Mouse (Mus musculus) c-Kit-positive CD71-positive TER-119-negative erythroid progenitor cells, embryonic 14.5 days (primary cell): Measurements from ENCODE around the gene Laptm5.

ENCODE experiments used
- DNase-seq: peaks from one replicate; pipeline ENCODE4 v3.0.0-alpha.2; 2013; ENCODE audit warnings: low read depth

Laptm5 gene

DNA sequence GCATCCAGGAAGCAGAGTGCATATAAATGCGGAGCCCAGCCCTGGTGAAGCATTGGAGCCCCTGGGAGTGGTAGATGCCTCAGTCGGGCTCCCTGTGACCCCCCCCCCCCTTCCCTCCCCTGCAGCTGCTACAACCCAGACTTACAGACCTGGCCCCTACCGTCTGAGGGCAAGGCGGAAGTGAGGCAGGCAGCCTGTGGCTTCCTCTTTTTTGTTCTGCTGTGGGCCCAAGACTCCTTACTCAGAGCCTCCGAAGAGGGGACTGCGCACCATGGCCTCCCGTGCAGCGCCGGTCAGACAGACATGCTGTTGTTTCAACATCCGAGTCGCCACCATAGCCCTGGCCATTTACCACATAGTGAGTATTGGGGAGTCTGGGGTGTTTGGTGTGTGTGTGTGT lies at the start of gene Laptm5:
TSS of gene Laptm5 (plus strand) at position 49 of the 400 bp plus-strand sequence.
- DNase-seq, result no peak

DNA sequence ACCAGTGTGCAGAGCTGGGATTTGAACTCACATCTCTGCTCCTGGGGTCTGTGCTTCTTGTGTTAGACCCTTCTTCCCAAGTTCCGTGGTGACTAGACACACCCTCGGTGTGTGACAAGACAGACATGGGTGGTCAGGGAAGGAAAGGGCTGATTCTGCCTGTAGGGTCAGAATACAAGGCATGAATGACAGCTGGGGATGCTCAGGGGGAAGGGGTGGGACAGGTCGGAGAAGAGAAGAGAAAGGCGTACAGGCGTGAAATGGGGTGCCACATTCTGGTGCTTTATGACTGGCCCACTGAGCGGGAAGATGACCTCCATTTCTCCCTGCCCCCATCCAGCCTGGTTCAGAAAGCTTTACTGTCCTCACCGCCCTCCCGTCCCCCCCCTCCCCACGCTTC lies 47.5 kb upstream of the Laptm5 start:
- DNase-seq, result no peak

DNA sequence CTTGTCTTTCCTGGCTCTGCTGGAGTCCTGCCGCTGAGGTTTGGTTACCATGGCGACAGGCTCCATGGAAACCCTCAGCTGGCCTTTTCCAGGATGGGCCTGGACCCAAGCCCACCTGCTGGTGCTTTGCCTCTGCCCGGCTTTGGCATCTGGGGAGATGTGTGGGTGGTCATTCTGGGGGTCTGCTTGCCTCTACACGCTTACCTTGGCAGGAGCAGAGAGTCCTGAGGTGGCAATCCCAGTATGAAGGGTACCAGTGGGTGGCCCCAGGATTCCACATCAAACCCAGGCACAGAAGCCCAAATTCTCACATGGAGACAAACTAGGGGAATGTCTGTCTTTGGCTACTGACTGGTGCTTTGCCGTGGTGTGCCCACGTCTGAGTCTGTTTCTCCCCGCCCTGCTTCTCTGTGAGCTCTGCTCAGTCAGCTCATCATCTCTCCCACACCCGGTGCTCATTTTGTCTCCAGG lies 47.0 kb upstream of the Laptm5 start:
- no peak for DNase-seq

DNA sequence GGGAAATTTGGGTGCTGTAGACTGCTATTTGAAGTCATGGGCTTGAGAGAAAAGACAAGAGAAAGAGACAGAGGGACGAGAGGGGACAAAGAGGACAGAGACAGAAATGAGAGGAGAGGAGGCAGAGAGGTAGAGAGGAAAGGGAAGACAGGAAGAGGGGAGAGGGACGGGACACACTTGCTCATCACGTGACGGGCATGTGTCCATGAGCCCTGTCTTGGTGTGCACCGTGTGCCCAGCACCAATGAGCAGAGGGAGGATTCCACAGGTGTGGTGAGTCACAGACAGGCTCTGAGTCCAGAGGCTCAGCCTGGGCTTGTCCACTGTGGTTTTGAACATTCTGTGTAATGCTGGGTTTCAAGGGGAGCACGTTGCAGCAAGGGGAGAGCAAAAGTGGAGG lies 45.0 kb upstream of the Laptm5 start:
- no peak for DNase-seq

DNA sequence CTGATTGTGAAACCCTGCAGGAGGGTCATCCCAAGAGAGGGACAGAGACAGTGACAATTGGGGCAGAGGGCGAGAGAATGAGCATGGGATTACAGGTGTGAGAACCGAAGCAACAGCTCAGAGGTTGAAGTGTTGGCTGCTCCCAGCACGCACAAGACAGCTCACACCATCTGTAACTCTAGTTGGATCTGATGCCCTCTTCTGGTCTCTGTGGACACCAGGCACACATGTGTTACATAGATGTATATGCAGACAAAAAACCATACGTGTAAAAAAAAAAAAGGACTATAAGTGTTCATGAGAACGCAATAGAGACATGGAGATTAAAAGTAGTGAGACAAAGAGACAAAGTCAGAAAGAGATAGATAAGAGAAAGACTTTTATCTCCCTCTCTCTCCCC lies 44.1 kb upstream of the Laptm5 start:
- no peak for DNase-seq

DNA sequence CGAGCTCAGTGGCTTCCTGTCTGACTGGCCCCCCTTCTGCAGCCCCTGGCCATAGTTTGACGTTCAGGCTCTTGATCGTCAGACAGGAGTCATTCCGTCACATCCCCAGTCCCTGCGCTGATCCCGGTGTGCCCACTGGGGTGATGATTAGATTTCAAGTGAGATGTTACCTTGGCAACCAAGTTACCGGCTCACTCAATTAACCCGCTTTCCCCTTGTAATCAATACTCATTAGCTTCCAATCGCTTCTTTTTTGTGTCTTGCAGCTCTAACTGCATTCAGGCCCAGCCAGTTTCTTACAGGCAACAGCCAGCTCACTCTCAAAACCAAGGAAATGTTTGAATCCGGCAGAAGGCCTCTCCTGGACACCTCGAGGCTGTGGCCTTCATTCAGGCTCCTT lies 40.5 kb upstream of the Laptm5 start:
- DNase-seq, result no peak

DNA sequence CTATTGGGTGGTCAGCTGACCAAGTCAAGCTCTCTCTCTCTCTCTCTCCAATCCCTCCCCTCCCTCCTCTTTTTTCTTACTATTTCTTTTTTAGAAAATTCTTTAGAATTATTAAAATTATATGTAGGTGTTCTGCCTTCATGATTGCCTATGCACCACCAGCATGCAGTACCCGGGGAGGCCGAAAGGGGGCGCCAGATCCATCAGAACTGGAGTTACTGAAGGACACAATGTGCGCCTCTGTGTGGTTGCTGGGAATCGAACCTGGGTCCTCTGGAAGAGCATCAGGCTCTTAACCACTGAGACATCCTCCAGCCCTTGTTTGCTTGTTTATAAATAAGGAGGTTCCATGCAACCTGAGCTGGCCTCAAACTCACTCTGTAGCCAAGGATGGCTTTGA lies 39.5 kb upstream of the Laptm5 start:
- no peak for DNase-seq

DNA sequence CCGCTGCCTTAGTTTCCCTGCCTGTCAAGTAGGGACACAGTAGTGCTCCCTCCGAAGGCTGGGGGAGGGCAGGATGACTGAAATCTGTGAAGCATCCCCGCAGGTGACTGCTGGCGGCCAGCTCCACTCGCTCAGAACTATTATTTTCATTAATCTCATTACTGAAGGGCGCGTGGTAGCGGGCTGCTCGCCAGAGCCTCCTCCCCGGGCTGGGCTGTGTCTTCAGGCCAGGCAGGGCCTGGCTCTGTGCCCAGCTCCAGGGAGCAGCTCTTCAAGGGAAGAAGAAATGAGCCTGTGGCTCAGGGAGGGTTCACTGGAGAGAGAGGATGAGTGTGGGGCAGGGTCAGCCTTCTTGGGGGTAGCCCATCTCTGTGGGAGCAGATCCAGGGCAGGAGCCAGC lies 38.3 kb upstream of the Laptm5 start:
- DNase-seq, result no peak

DNA sequence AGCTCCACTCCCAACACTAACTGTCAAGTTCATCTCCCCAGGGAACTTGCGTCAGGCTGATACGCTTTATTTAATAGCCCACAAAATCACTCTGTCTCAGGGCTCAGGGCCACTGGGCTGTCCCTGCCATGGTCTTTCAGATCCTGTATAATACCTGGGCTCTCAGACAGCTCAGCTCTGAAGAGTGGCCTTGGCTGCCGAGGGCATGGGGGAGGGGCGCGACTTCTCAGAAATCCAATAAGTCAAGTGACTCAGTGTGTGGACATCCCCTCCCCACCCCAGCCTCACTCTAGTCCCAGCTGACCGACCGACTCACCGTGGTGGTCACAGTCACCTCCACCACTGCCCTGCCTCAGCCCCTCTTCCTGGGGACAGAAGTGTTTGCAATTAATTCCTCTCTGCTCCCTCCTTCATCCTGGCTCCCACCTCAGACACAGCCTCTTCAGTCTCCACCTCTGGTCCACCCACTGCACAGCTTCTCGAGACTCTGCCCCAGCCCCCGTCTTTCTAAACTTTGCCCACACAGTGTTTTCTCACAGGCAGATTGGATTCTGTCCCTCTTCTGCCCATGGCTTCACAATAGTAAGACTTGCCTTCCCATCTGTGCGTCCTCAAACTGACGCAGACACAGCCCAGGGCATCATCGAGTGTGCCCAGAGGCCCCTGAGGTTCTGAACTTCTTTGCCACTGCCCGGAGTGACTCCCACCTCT lies 36.8 kb upstream of the Laptm5 start:
- DNase-seq, result no peak

DNA sequence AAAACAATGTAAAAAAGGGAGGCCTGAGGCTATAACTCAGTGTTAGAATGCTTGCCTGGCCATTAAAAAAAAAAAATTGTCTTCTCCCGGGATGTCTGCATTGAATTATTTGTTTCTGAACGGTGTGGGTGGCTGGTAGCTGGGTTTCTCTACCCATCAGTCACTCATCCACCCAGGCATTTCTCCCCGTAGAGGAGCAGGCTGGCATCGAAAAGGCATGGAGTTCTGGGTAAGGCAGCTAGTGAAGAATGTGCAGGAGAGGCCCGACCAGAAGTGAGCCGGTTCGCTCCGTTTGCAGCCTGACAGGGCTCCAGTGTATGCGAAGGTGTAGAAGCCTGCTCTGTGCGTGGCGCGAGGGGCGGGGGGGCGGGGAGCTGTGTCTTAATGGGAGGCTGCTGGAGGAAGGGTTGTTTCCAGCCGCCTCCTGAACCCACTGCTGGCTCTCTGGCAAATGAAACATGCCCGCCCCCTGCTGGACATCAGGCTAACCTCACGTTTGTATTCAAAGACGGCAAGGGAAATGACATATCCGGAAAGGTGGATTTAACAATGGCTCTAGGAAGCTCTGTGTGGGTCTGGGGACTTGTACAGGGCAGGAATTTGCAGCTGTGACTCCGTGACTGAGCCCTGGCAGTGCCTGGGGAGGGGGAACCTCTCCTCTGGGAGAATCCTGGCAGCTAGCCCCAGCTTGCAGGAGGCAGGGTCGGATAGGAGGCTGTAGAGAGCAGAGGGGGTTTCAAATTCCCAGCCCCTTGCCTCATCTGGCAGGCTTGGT lies 34.5 kb upstream of the Laptm5 start:
- DNase-seq, result peak; percentile 40

DNA sequence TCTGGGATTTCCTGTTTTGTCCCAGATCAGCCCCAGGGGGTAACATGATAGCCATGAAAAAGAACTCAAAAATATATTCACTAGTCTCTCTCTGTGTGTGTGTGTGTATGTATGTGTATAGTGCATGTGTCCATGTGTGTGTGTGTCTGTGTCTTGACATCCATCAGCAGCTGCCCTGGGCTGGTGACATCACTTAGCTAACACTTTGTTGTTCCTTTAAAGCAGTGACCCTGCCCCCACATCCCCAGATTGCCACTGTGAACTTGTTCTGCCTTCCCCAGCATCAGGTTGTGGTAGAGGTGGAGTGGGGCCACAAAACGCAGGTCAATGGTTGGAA lies 33.9 kb upstream of the Laptm5 start:
- DNase-seq, result no peak

DNA sequence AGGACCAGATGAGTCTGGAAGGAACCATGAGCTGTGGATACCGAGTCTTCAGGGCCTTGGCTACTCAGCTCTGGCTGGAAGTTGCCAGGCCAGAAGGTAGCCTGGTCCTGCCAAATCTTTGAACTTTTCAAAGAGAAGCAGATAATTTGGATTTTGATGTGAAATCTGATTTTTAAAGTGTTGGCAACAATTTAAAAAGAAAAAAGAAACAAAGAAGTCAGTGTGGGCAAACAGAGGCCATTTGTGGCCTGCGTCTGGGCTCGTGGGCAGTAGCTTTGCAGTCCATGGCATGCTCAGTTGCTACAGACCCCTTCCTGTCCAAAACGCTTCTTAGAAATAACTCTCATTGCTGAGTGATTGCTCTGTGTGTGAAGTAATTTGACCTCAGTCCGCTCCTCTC lies 31.6 kb upstream of the Laptm5 start:
- no peak for DNase-seq

DNA sequence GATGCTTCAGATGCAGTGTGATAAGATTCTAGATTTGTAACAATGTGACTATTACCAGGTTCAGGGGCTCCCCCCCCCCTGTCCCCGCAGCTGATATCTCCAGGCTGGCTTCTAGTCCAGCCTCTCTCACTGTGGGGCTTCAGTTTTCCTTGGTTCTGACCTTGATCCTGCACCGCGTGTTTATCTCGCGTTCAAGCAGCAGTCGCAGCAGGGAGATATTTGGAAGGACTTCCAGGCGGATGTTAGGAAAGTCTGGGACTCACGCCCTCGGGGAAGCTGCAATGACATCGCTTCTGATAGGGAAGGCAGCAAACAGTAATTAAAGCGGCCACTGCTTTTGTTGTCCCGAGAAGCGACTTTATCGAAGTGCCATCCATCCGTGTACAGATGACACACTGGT lies 30.2 kb upstream of the Laptm5 start:
- no peak for DNase-seq

DNA sequence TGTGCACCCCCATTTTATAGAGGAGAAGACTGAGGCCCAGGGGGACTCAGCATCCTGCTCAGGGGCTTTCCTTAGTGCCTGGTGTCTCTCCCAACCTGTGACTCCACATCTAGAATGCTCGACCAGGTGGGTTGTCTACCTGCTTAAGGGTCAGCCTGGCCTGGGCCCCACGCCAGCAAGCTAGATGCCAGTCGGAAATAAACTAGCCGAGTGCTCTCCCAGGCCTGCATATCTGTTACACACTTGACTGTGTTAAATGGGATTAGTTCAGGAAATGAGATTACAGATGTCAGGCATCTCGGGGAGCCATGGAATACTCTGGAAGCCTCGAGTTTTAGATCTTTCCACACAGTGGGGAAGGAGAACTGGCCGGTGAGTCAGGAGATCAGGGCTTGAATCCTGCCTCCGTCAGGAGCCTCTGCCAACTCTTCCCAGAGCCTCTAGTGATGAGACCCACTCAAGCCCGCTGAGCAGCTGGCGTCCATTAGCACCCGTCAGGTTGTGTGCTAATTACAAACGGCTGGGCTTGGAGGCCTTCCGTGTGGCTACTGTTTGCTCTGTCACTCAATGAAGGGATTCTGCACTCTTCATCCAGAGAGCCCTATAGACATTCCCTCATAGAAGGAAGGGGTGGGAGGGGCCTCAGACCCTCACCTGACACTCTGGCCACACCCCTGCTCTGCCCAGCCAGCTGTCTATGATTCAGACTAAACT lies 28.9 kb upstream of the Laptm5 start:
- DNase-seq, result no peak

DNA sequence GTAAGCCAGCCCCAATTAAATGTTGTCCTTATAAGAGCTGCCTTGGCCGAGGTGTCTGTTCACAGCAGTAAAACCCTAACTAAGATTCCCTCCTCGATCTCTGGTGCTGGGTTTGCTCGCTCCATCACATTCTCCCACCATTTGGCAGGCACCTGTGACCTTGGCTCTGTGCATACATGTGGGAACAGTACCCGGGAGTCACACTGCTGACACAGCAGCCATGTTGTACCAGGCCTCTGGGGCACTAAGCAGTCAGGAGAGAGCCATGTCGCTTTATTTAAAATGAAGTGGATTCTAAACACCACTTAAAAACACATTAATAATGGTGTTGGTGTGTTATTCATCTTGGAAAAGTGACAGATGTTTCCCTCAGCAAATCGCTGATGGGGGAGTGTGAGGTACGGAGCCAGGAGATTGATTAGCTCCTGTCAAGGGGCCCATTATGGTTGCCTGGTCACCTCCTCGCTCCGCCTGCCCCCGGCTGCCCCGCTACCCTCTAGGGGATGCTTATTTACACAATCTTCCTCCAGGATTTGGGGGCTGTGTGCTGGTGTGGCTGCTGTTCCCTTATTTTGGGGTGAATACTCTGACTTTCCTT lies 25.7 kb upstream of the Laptm5 start:
- DNase-seq, result no peak

DNA sequence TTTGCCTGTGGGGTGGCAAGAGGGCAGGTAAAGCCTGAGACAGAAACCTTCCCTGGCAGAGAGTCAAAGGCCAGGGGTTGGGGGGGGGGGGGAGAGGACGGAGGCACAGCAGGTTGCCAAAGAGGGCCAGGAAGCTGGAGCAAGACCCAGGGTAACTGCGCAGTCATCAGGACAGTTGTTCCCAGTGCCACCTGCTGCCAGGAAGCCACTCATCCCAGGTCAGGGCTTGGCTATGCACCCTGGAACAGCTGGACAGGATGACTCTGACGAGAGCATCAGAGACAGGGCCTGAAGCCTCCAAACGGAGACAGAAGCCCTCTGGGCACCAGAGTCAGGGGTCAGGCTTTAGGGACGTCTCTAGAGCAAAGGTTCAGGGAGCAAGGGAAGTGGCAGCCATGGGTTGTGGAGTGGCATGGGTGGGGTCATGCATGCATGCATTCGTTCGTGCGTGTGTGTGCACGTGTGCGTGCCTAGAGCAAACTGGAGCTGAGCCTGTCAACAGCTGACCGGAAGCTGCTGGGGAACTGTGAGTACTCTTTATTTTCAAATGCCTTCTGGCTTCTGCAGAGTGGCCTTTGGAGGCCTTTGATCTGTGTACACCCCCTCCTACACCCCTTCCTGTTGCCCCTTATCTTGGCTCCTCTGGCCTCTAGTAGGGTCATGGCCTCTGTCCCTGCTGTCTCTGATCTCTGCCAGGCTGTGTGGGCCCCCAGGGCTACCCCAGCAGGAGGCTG lies 23.0 kb upstream of the Laptm5 start:
- no peak for DNase-seq

DNA sequence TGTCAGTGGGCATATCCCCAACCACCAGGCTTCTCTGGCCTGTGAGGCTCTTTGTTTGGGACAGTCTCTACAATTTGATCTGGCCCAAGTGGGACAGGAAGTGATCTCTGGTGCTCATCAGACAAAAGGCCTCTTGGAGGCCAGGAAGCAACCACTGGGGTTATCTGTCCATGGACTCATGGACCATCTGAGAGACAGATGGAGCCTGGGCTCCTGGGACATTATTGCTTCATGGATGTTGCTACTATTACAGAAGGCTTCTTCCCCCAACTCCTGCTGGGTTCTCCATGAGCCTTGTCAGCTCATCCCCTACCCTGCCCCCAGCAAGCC lies 22.4 kb upstream of the Laptm5 start:
- no peak for DNase-seq

DNA sequence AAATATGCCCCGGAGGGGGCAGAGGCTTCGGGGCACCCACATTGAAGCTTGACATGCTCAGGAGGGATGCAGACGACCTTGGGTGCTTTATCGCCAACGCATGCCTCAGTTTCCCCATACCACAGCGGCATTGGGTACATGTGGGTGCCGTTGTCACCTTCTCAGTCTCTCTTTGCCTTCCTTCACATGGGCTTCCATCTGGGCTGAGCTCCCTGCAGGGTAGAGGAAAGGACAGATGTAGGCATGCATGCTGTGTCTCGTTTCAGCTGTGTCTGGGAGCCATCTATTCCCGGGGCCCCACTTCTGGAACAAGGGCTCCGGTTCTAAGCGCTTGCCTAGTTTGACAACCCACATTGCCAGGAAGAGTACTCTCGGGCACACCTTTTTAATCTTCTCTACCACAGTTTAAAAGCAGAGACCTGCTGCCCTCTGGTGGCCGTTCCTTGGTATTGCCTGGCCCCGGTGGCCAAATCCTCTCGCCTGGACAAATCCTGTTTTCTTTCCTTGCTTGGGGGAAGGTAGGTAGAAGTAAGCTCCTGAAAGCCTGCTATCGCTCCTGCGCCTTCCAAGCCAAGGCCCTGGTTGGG lies 20.8 kb upstream of the Laptm5 start:
- peak; percentile 25 for DNase-seq

DNA sequence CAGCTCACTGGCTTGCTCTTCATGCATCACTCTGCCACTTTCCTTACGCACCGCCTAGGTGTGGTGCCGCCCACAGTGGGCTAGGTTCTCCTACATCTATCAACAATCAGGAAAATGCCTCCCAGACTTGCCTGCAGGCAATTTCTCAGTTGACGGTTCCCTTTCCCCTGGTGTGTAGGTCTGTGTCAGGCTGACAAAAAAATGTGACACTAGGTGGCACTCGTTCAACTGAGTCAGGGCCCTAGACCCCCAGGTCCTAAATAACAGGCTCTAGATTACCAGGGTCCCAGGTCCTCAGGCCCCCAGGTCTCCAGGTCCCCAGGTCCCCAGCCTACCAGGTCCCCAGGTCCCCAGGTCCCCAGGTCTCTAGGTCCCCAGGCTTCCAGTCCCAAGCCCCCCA lies 19.2 kb upstream of the Laptm5 start:
- DNase-seq, result no peak

DNA sequence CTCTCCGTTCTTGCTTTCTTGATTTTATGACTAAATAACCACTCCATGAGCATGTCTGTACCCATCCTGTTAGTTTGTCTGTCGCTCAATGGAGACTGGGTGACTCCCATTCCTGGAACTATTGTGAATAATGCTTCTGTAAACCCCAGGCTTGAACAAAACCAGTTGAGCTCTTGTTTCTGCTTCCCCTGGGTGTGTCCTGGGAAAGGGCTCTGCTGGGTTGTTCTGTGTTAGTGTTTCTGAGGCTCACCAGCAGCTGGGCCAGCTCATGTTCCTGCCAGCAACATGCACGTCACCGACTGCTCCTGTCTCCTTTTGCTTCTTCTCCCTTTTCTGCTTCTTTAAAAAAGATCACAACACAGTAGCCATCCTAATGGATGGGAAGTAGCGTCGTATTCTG lies 17.2 kb upstream of the Laptm5 start:
- DNase-seq, result no peak

DNA sequence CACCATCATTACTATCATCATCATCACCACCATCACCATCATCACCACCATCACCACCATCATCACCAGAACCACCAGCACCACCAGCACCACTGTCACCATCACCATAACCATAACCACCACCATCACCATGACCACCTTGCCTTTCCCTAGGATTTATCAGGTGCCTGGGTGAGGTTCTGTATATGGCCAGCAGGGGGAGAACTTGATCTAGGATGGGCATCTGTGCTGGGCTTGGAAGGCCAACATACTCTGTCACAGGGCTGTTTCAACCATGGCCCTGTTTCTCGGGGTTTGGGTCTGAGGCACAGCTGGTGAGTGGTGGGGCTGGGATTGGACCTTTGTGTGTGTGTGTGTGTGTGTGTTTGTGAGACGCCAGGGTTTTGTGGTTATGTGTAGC lies 16.6 kb upstream of the Laptm5 start:
- peak; percentile 41 for DNase-seq

DNA sequence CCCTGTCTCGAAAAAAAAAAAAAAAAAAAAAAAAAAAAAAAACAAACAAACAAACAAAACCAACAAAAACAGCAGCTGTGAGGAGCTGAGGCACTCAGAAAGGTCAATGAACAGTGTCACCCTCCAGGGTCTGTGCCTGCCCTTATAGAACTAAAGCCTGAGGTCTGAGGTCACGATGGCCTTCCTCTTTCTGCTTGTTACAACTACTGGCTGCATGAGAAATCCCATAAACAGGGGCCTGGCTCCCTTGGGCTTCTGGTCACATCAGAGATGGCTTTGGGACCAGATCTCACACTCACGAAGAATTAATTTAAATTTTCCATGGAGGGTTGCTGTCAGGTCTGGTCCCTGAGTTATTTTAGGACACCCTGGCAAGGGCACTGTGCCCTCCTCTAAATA lies 13.5 kb upstream of the Laptm5 start:
- no peak for DNase-seq
